ENCODE assay signal across 1 mouse cellular context in genomic region chr7:80840241-80840640, GRCm38 (mm10).
TF ChIP-seq lines count a peak whose summit lies in the region.

No protein-coding gene starts in this region.

TF ChIP-seq in CH12.LX, 34 proteins besides CTCF, POLR2A, EP300 and RAD21 (continued from another document):
- no peak for TF ChIP-seq GABPA (IDR thresholded peaks at IDR 0.05; ENCODE audit: insufficient replicate concordance, low read depth, low read length)
- no peak for TF ChIP-seq MAFK (IDR thresholded peaks at IDR 0.05; ENCODE audit: insufficient replicate concordance, low read length)
- TF ChIP-seq RCOR1 (conservative IDR thresholded peaks at IDR 0.05; ENCODE audit: low read depth, low read length): no peak
- TF ChIP-seq ZC3H11A (IDR thresholded peaks at IDR 0.05; ENCODE audit: low read depth, low read length): no peak
- no peak for TF ChIP-seq JUND (conservative IDR thresholded peaks at IDR 0.05; ENCODE audit: low read depth, low read length)
- no peak for TF ChIP-seq USF2 (conservative IDR thresholded peaks at IDR 0.05; ENCODE audit: low read depth, low read length)
- no peak for TF ChIP-seq MEF2A (IDR thresholded peaks at IDR 0.05; ENCODE audit: borderline replicate concordance, low read depth, low read length)
